Mouse (Mus musculus): Measurements from ENCODE around the gene H2-Ke6. TPM values are rescaled to one million over a fixed set of nuclear protein-coding genes. Genes with fewer than 3 reads are reported as not detected.

The H2-Ke6 gene
- polyA plus RNA-seq, 1 experiment from 2014 or later: 96.4 TPM

DNA sequence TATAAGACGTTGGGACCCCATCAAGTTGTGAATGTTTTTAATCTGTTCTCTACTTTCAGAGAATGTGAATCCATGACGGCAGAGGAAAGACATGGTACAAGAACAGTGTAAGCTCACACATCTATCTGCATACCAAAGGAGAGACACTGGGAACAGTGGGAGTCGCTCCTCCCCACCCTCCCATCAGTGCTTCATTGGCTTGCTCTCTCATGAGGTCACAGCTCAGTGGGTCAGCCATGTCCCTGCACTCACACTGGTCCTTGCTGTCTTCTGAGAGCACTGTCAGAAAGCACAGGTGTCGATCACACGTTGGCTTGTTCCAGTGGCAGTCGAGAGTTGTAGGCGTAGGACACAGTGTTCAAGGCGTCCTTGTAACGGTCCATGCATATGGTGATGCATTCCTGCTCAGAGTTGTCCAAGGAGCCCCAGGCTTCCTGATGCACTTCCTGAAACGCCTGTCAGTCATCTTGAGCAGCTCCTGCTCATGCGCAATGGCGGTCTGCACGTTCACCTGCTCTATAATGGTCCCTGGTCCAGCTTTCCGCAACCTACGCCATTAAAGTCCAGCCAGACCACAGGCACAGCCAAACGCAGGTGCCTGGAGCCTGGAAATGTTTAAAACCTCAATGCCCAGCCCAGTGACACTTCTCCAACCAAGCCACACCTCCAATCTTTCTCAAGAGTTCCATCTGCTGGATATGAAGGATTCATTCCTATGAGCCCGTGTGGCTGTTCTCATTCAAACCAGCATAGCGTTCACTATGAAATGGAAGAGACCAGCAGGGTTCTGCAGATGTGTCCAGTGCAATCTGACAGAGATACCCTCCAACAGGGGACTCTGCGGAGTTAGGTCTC, 47.5 kb downstream of the H2-Ke6 start:
- Histone ChIP-seq H3K27ac (peak overlapping the region; percentile 89), H3K27me3 (ENCODE audit: poor library complexity, severe bottlenecking) (peaks cover 52% of the 10 kb centered on the region), H3K4me3 (peak overlapping the region; percentile 65; the same call in 1 of the 2 replicates), H3K36me3 (replicated peaks) (no peaks in the 10 kb centered on the region), H3K9me3 (no peaks in the 10 kb centered on the region), H3K4me1 (peaks cover 35% of the 10 kb centered on the region)
- WGBS: 82% methylated on average over 19 of the region's 19 CpGs
- no peak for DNase-seq (ENCODE audit: extremely low spot score, low spot score)

DNA sequence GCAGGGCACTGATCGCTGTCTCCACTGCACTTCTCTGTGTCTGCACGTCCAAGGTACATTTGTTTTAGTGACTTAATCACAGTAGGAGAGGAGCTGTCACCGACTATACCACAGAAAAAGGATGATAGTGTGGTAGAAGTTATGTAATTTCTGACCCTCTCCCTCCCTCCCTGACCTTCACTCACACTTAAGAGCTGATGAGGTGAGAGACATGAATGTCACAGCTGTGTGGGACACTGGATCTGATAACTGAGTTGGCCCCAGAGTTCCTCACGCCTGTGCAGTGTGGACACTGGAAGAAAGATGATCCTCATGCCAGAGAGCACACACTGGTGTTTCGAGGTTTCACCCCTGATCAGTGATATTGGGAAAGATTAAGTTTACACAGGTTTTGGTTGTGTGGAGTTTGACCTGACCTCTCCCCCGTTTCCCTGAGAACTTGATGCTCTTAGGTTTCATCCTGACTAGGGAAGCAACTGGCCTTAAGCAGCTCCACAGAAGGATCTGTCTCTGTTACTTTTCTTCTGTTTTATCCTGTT, 48.3 kb downstream of the H2-Ke6 start:
- H3K4me3 ChIP-seq: no peak overlapping the region
- whole genome bisulfite sequencing: 83% methylated on average over 6 of the region's 6 CpGs
- peaks cover 35% of the 10 kb centered on the region for H3K4me1 ChIP-seq
- peaks cover 52% of the 10 kb centered on the region for H3K27me3 ChIP-seq (ENCODE audit: poor library complexity, severe bottlenecking)
- no peak overlapping the region for H3K27ac ChIP-seq
- no peaks in the 10 kb centered on the region for H3K36me3 ChIP-seq (replicated peaks)
- no peak for DNase-seq (ENCODE audit: extremely low spot score, low spot score)
- H3K9me3 ChIP-seq: no peaks in the 10 kb centered on the region

DNA sequence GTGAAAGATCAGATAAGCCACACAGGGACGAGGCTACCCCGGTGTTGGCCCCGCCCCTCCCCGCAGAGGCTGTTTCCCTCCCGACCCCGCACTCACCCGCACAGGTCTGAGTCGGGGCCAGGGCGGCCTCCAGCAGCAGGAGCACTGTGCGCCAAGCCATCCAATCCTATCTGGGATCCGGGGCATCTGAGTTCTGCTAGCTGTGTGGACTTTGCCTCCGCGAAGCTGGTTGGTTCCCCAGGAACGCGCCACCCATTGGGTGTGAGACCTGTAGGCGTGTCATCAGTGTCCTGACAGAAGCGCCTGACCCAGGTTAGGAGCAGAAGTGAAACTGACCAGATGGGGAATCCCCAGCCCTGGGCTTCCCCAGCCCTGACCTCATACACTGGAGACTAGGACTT, 49.2 kb downstream of the H2-Ke6 start:
- peak; percentile 55 for DNase-seq (ENCODE audit: extremely low spot score, low spot score)
- no peaks in the 10 kb centered on the region for H3K9me3 ChIP-seq
- WGBS: 1% methylated on average over 17 of the region's 17 CpGs
- H3K4me1 ChIP-seq: peaks cover 35% of the 10 kb centered on the region
- H3K4me3 ChIP-seq: peak overlapping the region; percentile 53
- H3K36me3 ChIP-seq (replicated peaks): no peaks in the 10 kb centered on the region
- H3K27me3 ChIP-seq (ENCODE audit: poor library complexity, severe bottlenecking): peaks cover 52% of the 10 kb centered on the region
- peak overlapping the region; percentile 48; the same call in 1 of the 2 replicates for H3K27ac ChIP-seq

DNA sequence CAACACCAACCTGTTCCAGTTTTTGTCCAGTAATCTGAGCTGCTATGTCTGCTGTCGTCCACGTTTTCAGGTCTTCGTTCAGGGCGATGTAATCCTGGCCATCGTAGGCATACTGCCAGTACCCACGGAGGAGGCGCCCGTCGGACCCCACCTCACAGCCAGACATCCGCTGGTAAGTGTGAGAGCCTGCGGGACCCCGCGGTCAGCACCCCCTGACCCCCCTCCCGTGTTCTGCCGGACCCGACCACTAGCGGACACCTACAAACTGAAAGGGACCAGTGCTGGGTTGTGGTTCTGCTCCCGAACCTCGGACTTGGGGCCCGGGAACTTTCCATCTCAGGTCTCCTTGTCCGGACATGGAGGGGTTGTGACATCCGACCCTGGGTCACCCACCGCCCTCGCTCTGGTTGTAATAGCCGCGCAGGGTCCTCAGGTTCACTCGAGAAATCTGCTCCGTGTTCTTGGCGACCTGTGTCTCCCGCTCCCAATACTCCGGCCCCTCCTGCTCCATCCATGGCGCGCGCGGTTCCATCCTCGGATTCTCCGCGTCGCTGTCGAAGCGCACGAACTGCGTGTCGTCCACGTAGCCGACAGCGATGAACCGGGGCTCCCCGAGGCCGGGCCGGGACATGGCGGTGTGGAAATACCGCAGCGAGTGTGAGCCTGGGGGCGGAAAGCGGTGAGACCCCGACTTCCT, 49.9 kb downstream of the H2-Ke6 start:
- WGBS: 2% methylated on average over 57 of the region's 57 CpGs
- peaks cover 35% of the 10 kb centered on the region for H3K4me1 ChIP-seq
- DNase-seq (ENCODE audit: extremely low spot score, low spot score): no peak
- H3K9me3 ChIP-seq: no peaks in the 10 kb centered on the region
- H3K27me3 ChIP-seq (ENCODE audit: poor library complexity, severe bottlenecking): peaks cover 52% of the 10 kb centered on the region
- H3K36me3 ChIP-seq (replicated peaks): no peaks in the 10 kb centered on the region
- H3K4me3 ChIP-seq: peak overlapping the region; percentile 53
- H3K27ac ChIP-seq: peak overlapping the region; percentile 48; the same call in 1 of the 2 replicates

MicroRNAs within 50 kb of the gene (microRNA counts, 519-probe panel; counts per million panel counts)
- 341 counts per million, percentile 65 among the panel's probes with 10 or more counts for microRNA mmu-miR-219

Small RNA genes lying within 50 kb of the gene (microRNA-seq; reads per million reads assigned to microRNA genes)
- gene Mir219a-1 (5.7 reads per million, percentile 15 among the genes with 10 or more reads in this experiment), gene Mir219c (not detected)

Other genes with a start within 250 kb of the H2-Ke6 start
- gene Angptl4, start 246.2 kb downstream of the H2-Ke6 start, polyA plus RNA-seq (2016; fragmentation: Nextera tagmentation; extraction: Ambion mirVana): 21.4 and 22.4 TPM in 2 replicates
- gene Kank3, start 217.5 kb downstream of the H2-Ke6 start, polyA plus RNA-seq (2016; fragmentation: Nextera tagmentation; extraction: Ambion mirVana): 22.7 and 27.9 TPM in 2 replicates
- gene Rps28, start 203.5 kb downstream of the H2-Ke6 start, polyA plus RNA-seq (2016; fragmentation: Nextera tagmentation; extraction: Ambion mirVana): 848 and 864 TPM in 2 replicates
- gene Ndufa7, start 203.5 kb downstream of the H2-Ke6 start, polyA plus RNA-seq (2016; fragmentation: Nextera tagmentation; extraction: Ambion mirVana): 439 and 441 TPM in 2 replicates
- gene Cd320, start 185.0 kb downstream of the H2-Ke6 start, polyA plus RNA-seq (2016; fragmentation: Nextera tagmentation; extraction: Ambion mirVana): 86.6 and 89.0 TPM in 2 replicates
- not detected in 2 replicates for gene Gm7029, start 154.2 kb downstream of the H2-Ke6 start, polyA plus RNA-seq (2016; fragmentation: Nextera tagmentation; extraction: Ambion mirVana)
- gene Kifc1, start 137.4 kb downstream of the H2-Ke6 start, polyA plus RNA-seq (2016; fragmentation: Nextera tagmentation; extraction: Ambion mirVana): 6.6 and 8.1 TPM in 2 replicates
- gene Platr17, start 122.9 kb downstream of the H2-Ke6 start, polyA plus RNA-seq (2016; fragmentation: Nextera tagmentation; extraction: Ambion mirVana): 0.19 and 0.39 TPM in 2 replicates
- 85.9 and 90.8 TPM in 2 replicates for gene Daxx, start 118.6 kb downstream of the H2-Ke6 start, polyA plus RNA-seq (2016; fragmentation: Nextera tagmentation; extraction: Ambion mirVana)
- gene Tapbp, start 112.2 kb downstream of the H2-Ke6 start, polyA plus RNA-seq (2016; fragmentation: Nextera tagmentation; extraction: Ambion mirVana): 14.1 TPM in 2 replicates
- gene Zbtb22, start 112.2 kb downstream of the H2-Ke6 start, polyA plus RNA-seq (2016; fragmentation: Nextera tagmentation; extraction: Ambion mirVana): 21.2 and 23.2 TPM in 2 replicates
- gene Rgl2, start 98.5 kb downstream of the H2-Ke6 start, polyA plus RNA-seq (2016; fragmentation: Nextera tagmentation; extraction: Ambion mirVana): 39.3 and 46.7 TPM in 2 replicates
- 239 and 242 TPM in 2 replicates for gene Pfdn6, start 87.7 kb downstream of the H2-Ke6 start, polyA plus RNA-seq (2016; fragmentation: Nextera tagmentation; extraction: Ambion mirVana)
- gene Wdr46, start 87.4 kb downstream of the H2-Ke6 start, polyA plus RNA-seq (2016; fragmentation: Nextera tagmentation; extraction: Ambion mirVana): 56.1 and 59.6 TPM in 2 replicates
- 3.3 and 3.7 TPM in 2 replicates for gene B3galt4, start 76.6 kb downstream of the H2-Ke6 start, polyA plus RNA-seq (2016; fragmentation: Nextera tagmentation; extraction: Ambion mirVana)
- 49.4 and 51.3 TPM in 2 replicates for gene Vps52, start 72.2 kb downstream of the H2-Ke6 start, polyA plus RNA-seq (2016; fragmentation: Nextera tagmentation; extraction: Ambion mirVana)
- gene Rps18, start 72.1 kb downstream of the H2-Ke6 start, polyA plus RNA-seq (2016; fragmentation: Nextera tagmentation; extraction: Ambion mirVana): 1,596 and 1,663 TPM in 2 replicates
- 51.2 and 51.8 TPM in 2 replicates for gene H2-K1, start 27.7 kb downstream of the H2-Ke6 start, polyA plus RNA-seq (2016; fragmentation: Nextera tagmentation; extraction: Ambion mirVana)
- gene Ring1, start 3.4 kb downstream of the H2-Ke6 start, polyA plus RNA-seq (2016; fragmentation: Nextera tagmentation; extraction: Ambion mirVana): 11.4 and 12.4 TPM in 2 replicates
- gene Slc39a7, start 3.6 kb upstream of the H2-Ke6 start, polyA plus RNA-seq (2016; fragmentation: Nextera tagmentation; extraction: Ambion mirVana): 203 and 206 TPM in 2 replicates
- gene Rxrb, start 3.8 kb upstream of the H2-Ke6 start, polyA plus RNA-seq (2016; fragmentation: Nextera tagmentation; extraction: Ambion mirVana): 44.5 and 48.3 TPM in 2 replicates
- 0.74 and 0.75 TPM in 2 replicates for gene Col11a2, start 11.4 kb upstream of the H2-Ke6 start, polyA plus RNA-seq (2016; fragmentation: Nextera tagmentation; extraction: Ambion mirVana)
- gene H2-Oa, start 64.3 kb upstream of the H2-Ke6 start, polyA plus RNA-seq (2016; fragmentation: Nextera tagmentation; extraction: Ambion mirVana): 0.12 and 0.43 TPM in 2 replicates
- 4.5 and 6.9 TPM in 2 replicates for gene H2-DMa, start 91.5 kb upstream of the H2-Ke6 start, polyA plus RNA-seq (2016; fragmentation: Nextera tagmentation; extraction: Ambion mirVana)
- 121 and 134 TPM in 2 replicates for gene Brd2, start 94.6 kb upstream of the H2-Ke6 start, polyA plus RNA-seq (2016; fragmentation: Nextera tagmentation; extraction: Ambion mirVana)
- gene H2-DMb2, start 115.2 kb upstream of the H2-Ke6 start, polyA plus RNA-seq (2016; fragmentation: Nextera tagmentation; extraction: Ambion mirVana): 0.16 and 0.26 TPM in 2 replicates
- 0.24 and 0.81 TPM in 2 replicates for gene H2-DMb1, start 125.0 kb upstream of the H2-Ke6 start, polyA plus RNA-seq (2016; fragmentation: Nextera tagmentation; extraction: Ambion mirVana)
- gene Tap1, start 159.5 kb upstream of the H2-Ke6 start, polyA plus RNA-seq (2016; fragmentation: Nextera tagmentation; extraction: Ambion mirVana): 1.4 and 1.7 TPM in 2 replicates
- gene Psmb9, start 159.7 kb upstream of the H2-Ke6 start, polyA plus RNA-seq (2016; fragmentation: Nextera tagmentation; extraction: Ambion mirVana): 0.79 and 1.3 TPM in 2 replicates
- gene Psmb8, start 169.7 kb upstream of the H2-Ke6 start, polyA plus RNA-seq (2016; fragmentation: Nextera tagmentation; extraction: Ambion mirVana): 1.2 and 1.3 TPM in 2 replicates
- gene Tap2, start 175.5 kb upstream of the H2-Ke6 start, polyA plus RNA-seq (2016; fragmentation: Nextera tagmentation; extraction: Ambion mirVana): 0.18 and 0.60 TPM in 2 replicates
- not detected in 2 replicates for gene H2-Ob, start 210.8 kb upstream of the H2-Ke6 start, polyA plus RNA-seq (2016; fragmentation: Nextera tagmentation; extraction: Ambion mirVana)
- gene H2-Ab1, start 229.6 kb upstream of the H2-Ke6 start, polyA plus RNA-seq (2016; fragmentation: Nextera tagmentation; extraction: Ambion mirVana): 9.8 and 12.5 TPM in 2 replicates